Mouse (Mus musculus): Measurements from ENCODE around the gene Sorbs2.
"Not testable (repeated sequence)": the region's sequence is repeated elsewhere in the genome, so short reads cannot be mapped to it uniquely, and the experiment has no call there.

Sorbs2 gene

GRCm38 (mm10) chr8:45844097-45844885 is 336.7 kb downstream of the Sorbs2 start:
- DNase-seq (ENCODE audit: low read depth, low spot score), result no peak

- DNase-seq (ENCODE audit: low read depth, low spot score), result no peak
Measured at GRCm38 (mm10) chr8:45844911-45845481, 337.4 kb downstream of the Sorbs2 start.

DNA sequence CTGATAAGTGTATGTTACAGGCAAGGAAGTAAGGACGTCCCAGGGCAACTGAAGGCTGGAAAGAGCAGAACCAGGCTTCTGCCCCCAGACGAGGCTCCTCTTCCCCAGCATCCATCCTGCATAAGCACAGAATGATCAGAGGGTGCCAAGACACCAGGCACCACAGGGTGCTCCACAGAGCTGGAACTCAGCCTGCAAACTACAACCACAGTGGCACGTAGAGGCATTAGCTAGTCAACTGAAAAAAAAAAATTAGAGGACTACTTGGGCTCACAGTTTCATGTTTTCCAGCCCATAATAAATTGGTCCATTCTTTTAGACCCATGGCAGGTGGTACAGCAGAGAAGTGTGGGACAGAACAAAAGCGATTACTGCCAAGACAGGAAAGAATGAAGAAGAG is 338.3 kb downstream of the Sorbs2 start:
- no peak for DNase-seq (ENCODE audit: low read depth, low spot score)

- DNase-seq (ENCODE audit: low read depth, low spot score), result no peak
Measured at GRCm38 (mm10) chr8:45855118-45855517, 347.5 kb downstream of the Sorbs2 start.

- DNase-seq (ENCODE audit: low read depth, low spot score), result no peak
Measured at GRCm38 (mm10) chr8:45857734-45858133, 350.1 kb downstream of the Sorbs2 start.

DNA sequence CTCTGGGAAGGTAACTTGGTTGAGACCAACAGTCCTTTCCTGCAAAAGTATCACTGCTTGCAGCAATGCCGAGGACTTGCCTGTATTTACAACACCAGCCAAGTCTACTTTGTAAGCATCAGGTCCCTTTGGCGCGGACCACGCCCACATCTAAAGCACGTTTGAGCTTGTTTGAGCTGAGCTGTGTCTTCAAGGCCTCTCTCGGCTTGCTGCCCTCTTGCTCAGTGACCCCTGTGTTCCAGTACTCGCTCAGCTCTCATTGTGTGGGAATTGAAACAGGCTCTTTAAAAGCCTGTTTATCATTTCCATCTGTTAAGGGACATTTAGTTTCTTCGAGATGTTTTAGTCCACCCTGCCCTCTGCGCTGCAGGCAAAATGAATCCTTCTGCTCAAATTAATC is 350.8 kb downstream of the Sorbs2 start:
- DNase-seq (ENCODE audit: low read depth, low spot score), result no peak

- DNase-seq (ENCODE audit: low read depth, low spot score), result not testable (repeated sequence)
Measured at GRCm38 (mm10) chr8:45871587-45871986, 364.0 kb downstream of the Sorbs2 start.

GRCm38 (mm10) chr8:45872077-45872476 is 364.5 kb downstream of the Sorbs2 start:
- DNase-seq (ENCODE audit: low read depth, low spot score), result no peak

- no peak for DNase-seq (ENCODE audit: low read depth, low spot score)
Measured at GRCm38 (mm10) chr8:45874945-45875626, 367.5 kb downstream of the Sorbs2 start.

DNA sequence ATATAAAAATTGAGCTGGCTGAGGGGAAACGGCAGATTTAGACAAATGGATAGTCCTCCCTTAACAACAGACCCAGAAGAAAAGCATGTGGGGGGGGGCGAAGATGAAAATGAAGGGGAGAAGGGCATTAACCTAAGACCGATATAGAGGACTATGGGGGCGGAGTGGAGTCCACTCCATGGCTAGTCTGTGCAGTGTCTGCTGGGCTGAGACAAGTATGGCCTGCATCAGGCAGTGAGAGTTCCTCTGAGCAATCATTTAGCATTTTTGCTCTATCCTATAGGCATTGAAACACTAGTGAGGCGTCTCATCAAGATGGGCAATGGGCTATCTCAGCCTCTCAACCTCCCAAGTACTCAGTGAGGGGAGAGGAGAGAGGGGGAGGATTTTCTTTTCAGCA is 368.8 kb downstream of the Sorbs2 start:
- no peak for DNase-seq (ENCODE audit: low read depth, low spot score)
